Mouse (Mus musculus) large intestine, adult 2 months (tissue): ENCODE data around the gene Meis1. TPM values are rescaled to one million over a fixed set of nuclear protein-coding genes. Genes with fewer than 3 reads are reported as not detected.

Experiments used
- DNase-seq: peaks from one replicate; pipeline ENCODE4 v3.0.0-alpha.2; 2012; ENCODE audit warnings: low read depth, low spot score
- WGBS: fragments of 180-500 bp; shearing (Covaris S2); methylation state at CpG from one replicate; pipeline ENCODE4 v1.1.7; 2018; 5-methylcytosine and 5-hydroxymethylcytosine counted together
- polyA plus RNA-seq: library from polyadenylated mRNA; depleted of rRNA; stranded (reverse); fragments of >200 nt; gene quantifications from 2 replicates; pipeline ENCODE4 v1.2.3, GENCODE M21; 2012

The Meis1 gene
- polyA plus RNA-seq, 1 experiment: 4.9 TPM

DNA sequence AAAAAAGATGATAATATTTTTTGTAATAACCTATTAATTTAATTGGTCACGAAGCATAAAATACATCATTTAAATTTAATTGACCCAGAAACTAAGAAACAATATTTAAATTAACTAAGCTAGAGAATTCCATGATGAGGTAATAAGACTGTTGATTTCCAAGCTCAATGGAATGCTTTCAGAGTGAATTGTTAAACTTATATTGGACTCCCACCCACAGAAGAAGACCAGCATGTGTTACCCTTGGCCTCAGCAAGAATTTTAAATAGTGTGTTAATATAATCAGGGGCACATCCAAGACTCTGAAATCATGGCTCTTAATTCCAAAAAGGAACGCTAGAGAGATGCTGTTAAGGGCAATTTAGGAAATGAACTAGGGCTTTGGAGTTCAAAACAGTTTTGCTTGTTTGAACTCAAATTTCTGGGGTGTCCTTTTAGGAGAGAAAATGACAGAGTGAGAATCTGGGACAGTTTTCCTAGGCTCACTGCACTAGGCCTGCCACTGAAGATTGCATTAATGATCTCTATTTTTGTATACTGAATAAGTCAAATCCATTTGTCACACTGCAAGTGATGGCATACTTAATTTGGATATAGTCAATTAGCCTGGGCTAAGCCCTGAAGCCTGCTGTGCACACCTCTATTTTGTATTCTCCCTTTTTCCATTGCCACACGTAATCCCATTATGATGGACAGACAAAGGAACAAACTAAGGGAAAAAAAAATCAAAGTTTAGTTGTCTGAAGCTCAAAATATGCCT, 135.9 kb downstream of the Meis1 start:
- DNase-seq: no peak
- 79% methylated on average over 3 of the region's 3 CpGs for WGBS

- no peak for DNase-seq
- WGBS: 93% methylated on average over 5 of the region's 5 CpGs
Measured at GRCm38 (mm10) chr11:18882315-18882714, 136.5 kb downstream of the Meis1 start.

DNA sequence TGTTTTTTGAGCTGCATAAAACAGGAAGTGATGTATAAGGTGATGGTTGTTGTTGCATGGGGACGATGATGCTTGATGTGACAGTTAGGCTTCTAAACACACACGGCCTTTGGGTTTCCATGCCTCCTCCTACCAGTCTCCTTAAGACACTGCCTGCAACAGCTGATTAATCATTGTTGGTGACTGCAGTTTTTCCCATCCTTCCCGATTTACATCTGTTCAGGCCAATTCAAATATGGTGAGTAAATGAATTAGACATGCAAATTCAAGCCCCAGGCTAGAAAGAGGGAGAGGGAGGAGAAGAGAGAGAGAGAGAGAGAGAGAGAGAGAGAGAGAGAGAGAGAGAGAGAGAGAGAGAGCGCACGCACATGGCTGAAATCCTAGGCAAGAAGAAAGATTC, 138.0 kb downstream of the Meis1 start:
- 83% methylated on average over 5 of the region's 5 CpGs for WGBS

DNA sequence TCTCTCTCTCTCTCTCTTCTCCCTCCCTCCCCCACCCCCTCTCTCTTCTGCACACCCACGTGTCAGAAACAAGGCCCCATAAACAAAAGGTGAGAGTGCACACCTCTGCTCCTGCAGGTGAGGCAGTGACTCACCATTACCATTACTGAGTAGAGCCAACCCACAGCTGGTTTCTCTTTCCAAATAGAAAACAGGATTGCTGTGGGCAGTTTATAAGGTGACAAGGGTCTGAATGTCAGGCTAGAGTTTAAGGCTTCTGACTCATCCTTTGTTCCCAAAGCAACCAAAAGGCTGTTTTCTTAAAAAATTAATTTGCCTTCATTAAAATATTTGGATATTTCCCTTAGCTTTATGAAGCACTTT, 139.3 kb downstream of the Meis1 start:
- no peak for DNase-seq
- WGBS: 0% methylated on average over 1 of the region's 1 CpGs

More for the DNA sequence above, 138.0 kb downstream of the Meis1 start:
- DNase-seq: no peak

- DNase-seq: no peak
- WGBS: 8% methylated on average over 13 of the region's 13 CpGs
Measured at GRCm38 (mm10) chr11:18878748-18879455, 139.9 kb downstream of the Meis1 start.

DNA sequence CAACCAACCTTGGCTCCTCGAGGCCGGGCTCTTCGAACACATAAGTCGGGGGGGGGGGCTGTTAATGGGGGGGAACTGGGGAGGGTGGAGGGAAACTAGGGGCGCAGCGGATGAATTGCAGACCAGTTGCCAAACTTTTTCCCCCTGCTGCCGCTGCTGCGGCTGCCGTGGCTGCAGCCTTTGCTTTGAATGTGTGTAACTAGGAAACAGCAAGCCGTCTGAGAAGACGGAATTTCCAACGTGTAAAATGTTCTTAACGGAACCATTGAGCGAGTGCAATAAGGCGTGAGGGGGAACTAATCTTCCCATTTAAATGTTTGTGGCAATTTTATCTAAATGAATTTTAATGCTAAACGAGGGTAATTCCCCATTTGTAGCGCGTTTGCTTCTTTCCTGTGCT, 140.8 kb downstream of the Meis1 start:
- 1% methylated on average over 18 of the region's 18 CpGs for WGBS
- DNase-seq: no peak

- no peak for DNase-seq
- WGBS: 1% methylated on average over 27 of the region's 27 CpGs
Measured at GRCm38 (mm10) chr11:18877626-18878011, 141.2 kb downstream of the Meis1 start.

- no peak for DNase-seq
- 2% methylated on average over 40 of the region's 40 CpGs for WGBS
Measured at GRCm38 (mm10) chr11:18876886-18877625, 141.7 kb downstream of the Meis1 start.

GRCm38 (mm10) chr11:18875911-18876885, 142.6 kb downstream of the Meis1 start:
- WGBS: 44% methylated on average over 27 of the region's 27 CpGs

DNA sequence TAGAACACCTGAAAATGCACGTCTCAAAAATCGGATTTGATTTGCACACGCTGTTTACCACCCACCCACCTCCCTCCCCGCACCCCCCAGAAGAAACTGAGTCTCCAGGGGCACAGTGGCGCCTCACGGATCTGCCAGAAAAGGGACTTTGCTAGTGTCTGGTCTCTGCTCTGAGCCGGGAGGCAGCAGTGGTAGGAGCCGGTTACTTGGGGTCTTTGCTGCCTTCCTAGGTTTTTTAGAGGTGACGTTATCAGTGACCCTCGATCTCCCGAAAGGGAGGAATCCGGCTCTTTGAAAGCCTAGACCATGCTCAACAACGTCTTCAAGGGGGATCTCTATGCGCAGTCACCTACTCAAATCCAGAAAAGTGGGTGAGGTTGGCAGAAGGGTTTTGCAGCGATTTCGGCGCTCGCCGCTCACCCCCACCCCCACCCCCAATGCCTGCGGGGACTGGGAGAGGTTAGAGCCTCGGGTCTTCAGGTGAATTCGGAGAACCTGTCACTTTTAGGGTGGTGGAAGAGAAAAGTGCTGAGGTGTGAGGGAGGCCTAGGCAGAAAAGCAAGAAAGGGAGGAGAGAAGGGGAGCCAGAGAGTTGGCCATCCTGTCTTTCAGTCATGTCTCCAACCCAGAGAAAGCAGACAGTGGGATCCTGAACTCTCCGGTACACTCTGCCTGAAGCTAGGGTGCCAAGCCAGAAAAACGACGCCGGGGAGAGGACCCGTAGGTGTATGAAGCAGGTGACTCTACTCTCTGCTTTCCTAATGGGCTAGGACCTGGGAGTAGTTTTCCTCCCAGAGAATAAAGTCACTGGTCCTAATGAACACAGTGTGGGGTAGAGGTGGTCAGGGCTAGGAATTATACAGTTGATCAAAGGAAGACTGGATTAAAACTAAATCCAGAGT, 143.5 kb downstream of the Meis1 start:
- DNase-seq: no peak
- WGBS: 20% methylated on average over 27 of the region's 27 CpGs

More at GRCm38 (mm10) chr11:18875911-18876885, 142.6 kb downstream of the Meis1 start:
- no peak for DNase-seq

GRCm38 (mm10) chr11:18874278-18875000, 144.3 kb downstream of the Meis1 start:
- 19% methylated on average over 18 of the region's 18 CpGs for WGBS
- DNase-seq: no peak

- 35% methylated on average over 9 of the region's 9 CpGs for WGBS
- no peak for DNase-seq
Measured at GRCm38 (mm10) chr11:18873451-18874277, 145.1 kb downstream of the Meis1 start.

- WGBS: 34% methylated on average over 3 of the region's 3 CpGs
- no peak for DNase-seq
Measured at GRCm38 (mm10) chr11:18872793-18873192, 146.0 kb downstream of the Meis1 start.

DNA sequence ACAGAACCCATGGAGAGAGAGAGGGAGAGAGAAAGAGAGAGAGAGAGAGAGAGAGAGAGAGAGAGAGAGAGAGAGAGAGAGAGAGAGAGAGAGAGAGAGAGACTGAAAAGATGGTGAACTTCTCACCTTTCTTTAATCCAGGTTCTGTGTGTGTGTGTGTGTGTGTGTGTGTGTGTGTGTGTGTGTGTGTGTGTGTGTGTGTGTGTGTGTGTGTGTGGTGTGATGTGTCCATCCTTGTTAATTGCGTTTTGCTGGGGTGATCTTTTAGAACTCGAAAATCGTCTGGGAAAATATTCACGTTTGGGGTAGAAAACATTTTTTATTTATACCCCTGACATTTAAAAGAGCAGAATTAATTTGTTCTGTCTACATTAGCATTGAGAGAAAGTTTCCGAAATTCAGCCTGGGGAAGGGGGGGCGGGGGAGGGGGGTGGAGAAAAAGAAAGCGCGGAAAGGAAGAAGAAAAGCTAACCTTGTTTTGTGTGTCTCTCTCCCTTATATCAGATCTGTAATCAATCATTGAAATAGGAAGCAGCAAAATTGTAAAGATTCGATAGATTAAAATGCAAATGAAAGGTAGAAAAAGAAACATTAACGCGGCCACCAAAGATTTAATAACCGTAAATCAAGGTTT, 146.6 kb downstream of the Meis1 start:
- DNase-seq: no peak
- 22% methylated on average over 12 of the region's 12 CpGs for WGBS

DNA sequence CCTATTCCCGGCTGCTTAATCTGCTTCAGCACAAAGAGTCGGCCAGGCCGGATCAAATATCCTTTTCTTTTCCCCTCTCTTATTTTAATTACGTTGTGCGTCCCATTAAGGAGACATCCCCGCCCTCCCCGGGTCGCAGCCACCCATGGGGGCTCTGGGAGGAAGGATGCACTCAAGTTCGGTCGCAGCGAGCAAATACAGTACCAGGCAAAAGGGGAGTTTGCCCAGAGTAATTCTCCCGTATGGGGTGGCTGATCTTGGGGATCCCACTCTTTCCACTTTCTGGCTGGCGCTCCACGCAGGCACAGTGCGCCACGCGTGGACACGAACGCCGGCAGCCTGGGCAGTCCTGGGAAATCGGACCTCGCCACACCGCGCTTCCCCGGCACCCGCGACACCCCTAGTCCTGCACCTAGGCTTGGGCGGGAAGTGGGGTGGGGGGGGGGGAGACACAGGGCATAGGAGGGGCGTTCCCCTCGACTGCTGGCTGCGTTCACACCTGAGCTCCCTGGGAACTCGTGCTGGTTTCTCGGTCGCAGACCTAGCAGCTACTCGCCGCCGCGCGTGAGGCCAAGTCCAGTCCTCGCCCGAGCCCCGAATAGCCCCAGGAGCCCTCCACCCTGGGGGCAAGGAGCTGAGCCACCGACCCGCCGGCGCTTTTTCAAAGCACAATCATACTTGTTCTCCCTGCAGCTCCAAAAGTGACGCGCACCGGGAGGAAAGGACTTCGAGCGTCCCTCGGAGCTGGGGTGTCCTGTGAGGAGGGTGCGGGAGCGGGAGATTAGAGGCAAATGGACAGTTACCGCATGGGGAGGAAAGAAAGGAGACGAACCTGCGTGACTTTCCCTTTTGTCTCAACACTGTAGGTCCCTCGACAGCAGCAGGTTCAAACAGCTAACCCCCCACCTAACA, 147.4 kb downstream of the Meis1 start:
- no peak for DNase-seq

More for the DNA sequence above, 147.4 kb downstream of the Meis1 start:
- 3% methylated on average over 58 of the region's 58 CpGs for WGBS
